Mouse (Mus musculus): Measurements from ENCODE around the gene Muc5b. TPM values are rescaled to one million over a fixed set of nuclear protein-coding genes. Genes with fewer than 3 reads are reported as not detected.

Gene Muc5b
- total and polyA plus RNA-seq, 2 experiments from 2014 or later = 0.01 to 0.08 TPM

DNA sequence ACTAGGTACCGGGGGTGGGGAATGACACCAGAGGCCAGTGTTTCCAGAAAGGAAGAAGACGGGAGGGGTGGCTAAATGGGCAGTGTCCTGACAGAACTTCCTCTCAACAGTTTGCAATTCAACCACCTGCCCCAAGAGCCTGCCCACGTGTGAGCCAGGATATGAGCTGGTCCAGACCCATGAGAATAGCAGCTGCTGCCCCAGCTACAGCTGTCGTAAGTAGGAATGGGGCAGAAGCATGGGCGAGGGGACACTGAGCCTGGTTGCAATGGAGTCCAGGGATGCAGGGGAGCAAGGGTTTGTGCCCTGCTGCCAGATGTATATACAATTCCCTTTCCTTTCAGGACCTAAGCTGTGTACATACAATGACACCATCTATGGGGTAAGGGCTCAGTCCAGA lies 30.8 kb downstream of the Muc5b start:
- Histone ChIP-seq H3K27ac (ENCODE audit: low read depth) (no peak overlapping the region), H3K36me3 (replicated peaks; ENCODE audit: control insufficient read depth, insufficient read depth, low read length) (peaks cover 16% of the 10 kb centered on the region), H3K4me2 (ENCODE audit: low read depth, low read length) (no peak overlapping the region), H3K4me3 (ENCODE audit: low read depth, low read length) (no peak overlapping the region), H3K9me3 (replicated peaks; ENCODE audit: control insufficient read depth, low read length) (no peaks in the 10 kb centered on the region), H3K9ac (replicated peaks; ENCODE audit: low read depth, low read length) (no peak overlapping the region), H3K4me1 (ENCODE audit: control insufficient read depth, insufficient read depth) (no peaks in the 10 kb centered on the region), H3K27me3 (ENCODE audit: control insufficient read depth, insufficient read depth, low read length) (no peaks in the 10 kb centered on the region)
- DNase-seq (ENCODE audit: low spot score) = no peak
- WGBS = 69% methylated on average over 5 of the region's 5 CpGs
- TF ChIP-seq CTCF (IDR thresholded peaks at IDR 0.05; ENCODE audit: low read depth) (no peak), EP300 (IDR thresholded peaks at IDR 0.05; ENCODE audit: low read depth) (no peak)
- no peak for ATAC-seq (ENCODE audit: insufficient read depth, low read depth)

DNA sequence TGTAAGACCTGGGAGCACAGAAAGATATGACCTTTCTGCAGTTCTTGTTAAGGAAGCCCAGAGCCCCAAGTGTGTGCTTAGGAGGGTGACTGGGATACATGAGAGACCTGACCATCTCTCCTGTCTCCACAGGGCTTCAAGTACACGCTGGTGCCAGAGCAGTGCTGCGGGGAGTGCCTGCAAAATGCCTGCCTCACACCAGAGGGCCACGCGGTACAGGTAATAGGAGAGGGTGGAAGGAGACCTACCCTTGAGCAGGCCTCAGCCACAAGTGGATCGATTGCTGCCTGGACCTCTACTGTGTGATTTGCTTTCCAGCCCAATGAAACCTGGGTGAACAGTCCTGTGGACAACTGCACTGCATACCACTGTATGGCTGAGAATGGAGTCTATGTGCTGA lies 31.7 kb downstream of the Muc5b start:
- Histone ChIP-seq H3K4me3 (ENCODE audit: low read depth, low read length) (no peak overlapping the region), H3K36me3 (replicated peaks; ENCODE audit: control insufficient read depth, insufficient read depth, low read length) (peaks cover 22% of the 10 kb centered on the region), H3K4me2 (ENCODE audit: low read depth, low read length) (no peak overlapping the region), H3K4me1 (ENCODE audit: control insufficient read depth, insufficient read depth) (no peaks in the 10 kb centered on the region), H3K9ac (replicated peaks; ENCODE audit: low read depth, low read length) (no peak overlapping the region), H3K9me3 (replicated peaks; ENCODE audit: control insufficient read depth, low read length) (no peaks in the 10 kb centered on the region), H3K27me3 (ENCODE audit: control insufficient read depth, insufficient read depth, low read length) (no peaks in the 10 kb centered on the region), H3K27ac (ENCODE audit: low read depth) (no peak overlapping the region)
- 75% methylated on average over 5 of the region's 5 CpGs for WGBS
- peak; percentile 33; the same call in 1 of the 2 replicates for ATAC-seq (ENCODE audit: insufficient read depth, low read depth)
- no peak for TF ChIP-seq EP300 (IDR thresholded peaks at IDR 0.05; ENCODE audit: low read depth)
- peak; percentile 28 for TF ChIP-seq CTCF (IDR thresholded peaks at IDR 0.05; ENCODE audit: low read depth)
- DNase-seq (ENCODE audit: low spot score) = no peak

- Histone ChIP-seq H3K36me3 (replicated peaks; ENCODE audit: control insufficient read depth, insufficient read depth, low read length) (peaks cover 57% of the 10 kb centered on the region), H3K27me3 (ENCODE audit: control insufficient read depth, insufficient read depth, low read length) (no peaks in the 10 kb centered on the region), H3K9me3 (replicated peaks; ENCODE audit: control insufficient read depth, low read length) (no peaks in the 10 kb centered on the region), H3K4me2 (ENCODE audit: low read depth, low read length) (no peak overlapping the region), H3K4me1 (ENCODE audit: control insufficient read depth, insufficient read depth) (no peaks in the 10 kb centered on the region), H3K4me3 (ENCODE audit: low read depth, low read length) (no peak overlapping the region), H3K9ac (replicated peaks; ENCODE audit: low read depth, low read length) (no peak overlapping the region), H3K27ac (ENCODE audit: low read depth) (no peak overlapping the region)
- DNase-seq (ENCODE audit: low spot score) = no peak
- TF ChIP-seq CTCF (IDR thresholded peaks at IDR 0.05; ENCODE audit: low read depth) (no peak), EP300 (IDR thresholded peaks at IDR 0.05; ENCODE audit: low read depth) (no peak)
- WGBS = 63% methylated on average over 5 of the region's 5 CpGs
- no peak for ATAC-seq (ENCODE audit: insufficient read depth, low read depth)
These were observed 36.0 kb downstream of the Muc5b start for GRCm38 (mm10) chr7:141874891-141875290.

- H3K36me3 ChIP-seq (replicated peaks; ENCODE audit: control insufficient read depth, insufficient read depth, low read length) = peaks cover 84% of the 10 kb centered on the region
- 86% methylated on average over 2 of the region's 2 CpGs for WGBS
- no peak for ATAC-seq (ENCODE audit: insufficient read depth, low read depth)
These were observed 39.9 kb downstream of the Muc5b start for GRCm38 (mm10) chr7:141878813-141879212.

DNA sequence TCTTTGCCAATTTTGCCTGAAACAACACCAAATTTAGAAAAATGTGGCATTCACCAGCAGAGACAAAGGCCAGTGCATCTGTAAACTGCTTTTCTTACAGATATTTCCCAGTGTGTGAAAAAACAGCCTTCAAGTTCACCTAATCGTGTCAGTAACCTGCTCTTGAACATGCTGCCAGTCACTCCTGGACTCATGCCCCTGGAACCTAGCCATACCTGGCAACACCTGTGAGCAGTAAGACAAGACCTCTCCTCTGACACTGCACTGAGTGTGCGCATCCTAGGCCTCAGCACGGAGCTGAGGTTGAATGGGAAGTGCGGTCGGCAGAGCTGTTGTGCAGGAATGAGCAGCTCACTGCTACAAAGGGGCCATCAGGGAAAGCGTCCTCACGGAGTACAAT lies 53.3 kb downstream of the Muc5b start:
- no peak for ATAC-seq (ENCODE audit: insufficient read depth, low read depth)
- H3K27me3 ChIP-seq (ENCODE audit: control insufficient read depth, insufficient read depth, low read length) = no peaks in the 10 kb centered on the region

More at GRCm38 (mm10) chr7:141878813-141879212, 39.9 kb downstream of the Muc5b start:
- Histone ChIP-seq H3K4me1 (ENCODE audit: control insufficient read depth, insufficient read depth) (no peaks in the 10 kb centered on the region), H3K9me3 (replicated peaks; ENCODE audit: control insufficient read depth, low read length) (no peaks in the 10 kb centered on the region), H3K4me3 (ENCODE audit: low read depth, low read length) (no peak overlapping the region), H3K27me3 (ENCODE audit: control insufficient read depth, insufficient read depth, low read length) (no peaks in the 10 kb centered on the region), H3K27ac (ENCODE audit: low read depth) (no peak overlapping the region), H3K4me2 (ENCODE audit: low read depth, low read length) (no peak overlapping the region), H3K9ac (replicated peaks; ENCODE audit: low read depth, low read length) (no peak overlapping the region)
- no peak for DNase-seq (ENCODE audit: low spot score)
- no peak for TF ChIP-seq CTCF (IDR thresholded peaks at IDR 0.05; ENCODE audit: low read depth)

GRCm38 (mm10) chr7:141901825-141902224 lies 63.0 kb downstream of the Muc5b start:
- ATAC-seq (ENCODE audit: insufficient read depth, low read depth) (peak; percentile 14; the same call in 1 of the 2 replicates), DNase-seq (ENCODE audit: low spot score) (no peak)
- Histone ChIP-seq H3K9ac (replicated peaks; ENCODE audit: low read depth, low read length) (peak overlapping the region; percentile 75), H3K36me3 (replicated peaks; ENCODE audit: control insufficient read depth, insufficient read depth, low read length) (no peaks in the 10 kb centered on the region), H3K27ac (ENCODE audit: low read depth) (peak overlapping the region; percentile 40), H3K4me3 (ENCODE audit: low read depth, low read length) (peak overlapping the region; percentile 78), H3K9me3 (replicated peaks; ENCODE audit: control insufficient read depth, low read length) (no peaks in the 10 kb centered on the region), H3K27me3 (ENCODE audit: control insufficient read depth, insufficient read depth, low read length) (peaks cover 6% of the 10 kb centered on the region; the same call in 1 of the 2 replicates), H3K4me1 (ENCODE audit: control insufficient read depth, insufficient read depth) (peaks cover 29% of the 10 kb centered on the region), H3K4me2 (ENCODE audit: low read depth, low read length) (peak overlapping the region; percentile 89)
- TF ChIP-seq EP300 (IDR thresholded peaks at IDR 0.05; ENCODE audit: low read depth) = no peak
- no peak for TF ChIP-seq CTCF (IDR thresholded peaks at IDR 0.05; ENCODE audit: low read depth)
- 0% methylated on average over 16 of the region's 16 CpGs for WGBS

More for the DNA sequence above, 53.3 kb downstream of the Muc5b start:
- TF ChIP-seq CTCF (IDR thresholded peaks at IDR 0.05; ENCODE audit: low read depth) (no peak), EP300 (IDR thresholded peaks at IDR 0.05; ENCODE audit: low read depth) (no peak)
- H3K9me3 ChIP-seq (replicated peaks; ENCODE audit: control insufficient read depth, low read length) = no peaks in the 10 kb centered on the region
- H3K36me3 ChIP-seq (replicated peaks; ENCODE audit: control insufficient read depth, insufficient read depth, low read length) = peaks cover 54% of the 10 kb centered on the region
- H3K4me1 ChIP-seq (ENCODE audit: control insufficient read depth, insufficient read depth) = peaks cover 26% of the 10 kb centered on the region
- H3K4me3 ChIP-seq (ENCODE audit: low read depth, low read length) = no peak overlapping the region
- no peak for DNase-seq (ENCODE audit: low spot score)
- H3K9ac ChIP-seq (replicated peaks; ENCODE audit: low read depth, low read length) = no peak overlapping the region
- no peak overlapping the region for H3K27ac ChIP-seq (ENCODE audit: low read depth)
- H3K4me2 ChIP-seq (ENCODE audit: low read depth, low read length) = no peak overlapping the region
- WGBS = 89% methylated on average over 7 of the region's 7 CpGs

Data from heart, postnatal 0 days (tissue).